Mouse (Mus musculus): ENCODE measurements at regions not wholly inside any gene's neighbourhood (a gene's known extent, or its start where the extent isn't known, plus 50 kb on each side); places are given as distances from the start of the nearest gene placed in this dataset.

DNA sequence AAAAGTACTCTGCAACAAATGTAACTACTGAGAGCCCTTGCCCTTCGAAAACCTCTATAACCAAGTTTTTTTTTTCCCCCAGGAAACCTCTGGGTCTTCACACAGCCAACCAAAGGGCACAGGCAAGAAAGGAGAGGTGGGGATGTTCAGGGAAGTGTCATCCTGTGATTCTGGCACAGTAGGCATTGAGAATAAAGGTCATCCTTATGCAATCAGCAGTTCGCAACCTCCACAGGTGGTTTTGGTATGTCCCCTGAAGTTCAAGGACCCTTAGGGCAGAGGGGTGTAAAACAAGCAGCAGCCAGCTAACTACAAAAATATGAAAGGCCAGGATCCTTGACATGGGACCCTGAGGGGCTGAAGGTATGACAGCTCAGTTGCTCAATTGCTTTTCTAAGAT, 152.1 kb upstream of the Dynlrb2 start:
- Histone ChIP-seq H3K27me3 (ENCODE audit: insufficient read depth, low read length) (no peaks in the 10 kb centered on the region), H3K4me1 (replicated peaks; ENCODE audit: low read depth, low read length) (no peaks in the 10 kb centered on the region), H3K36me3 (ENCODE audit: insufficient read depth, low read length) (no peaks in the 10 kb centered on the region), H3K9me3 (ENCODE audit: low read length) (no peaks in the 10 kb centered on the region), H3K4me3 (replicated peaks; ENCODE audit: low read length) (no peak overlapping the region)
- TF ChIP-seq NANOG (IDR thresholded peaks at IDR 0.05; ENCODE audit: borderline replicate concordance, low read length) = no peak
- TF ChIP-seq CTCF (conservative IDR thresholded peaks at IDR 0.05; ENCODE audit: low read length) = no peak
- TF ChIP-seq POU5F1 (IDR thresholded peaks at IDR 0.05; ENCODE audit: borderline replicate concordance, low read length) = no peak

DNA sequence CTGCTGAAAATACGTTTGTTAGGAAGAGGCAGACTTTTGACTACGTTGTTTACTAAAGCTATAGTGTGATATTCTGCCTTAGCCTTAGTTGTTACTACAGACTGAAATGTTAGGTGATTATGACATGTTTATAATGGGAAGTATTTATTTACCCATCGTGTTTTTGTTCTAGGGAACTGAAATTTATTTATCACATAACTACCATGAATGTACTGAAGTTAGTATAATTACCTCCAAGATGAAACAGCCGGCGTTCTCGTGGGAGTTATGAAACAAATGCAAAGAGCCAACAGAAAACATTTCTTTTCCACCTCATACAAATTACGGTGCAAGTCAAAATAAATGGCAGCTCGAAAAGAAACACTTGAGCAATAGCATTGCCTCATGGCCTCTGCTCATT, 155.8 kb upstream of the Dynlrb2 start:
- Histone ChIP-seq H3K9me3 (ENCODE audit: low read length) (peaks cover 4% of the 10 kb centered on the region; the same call in 1 of the 2 replicates), H3K36me3 (ENCODE audit: insufficient read depth, low read length) (no peaks in the 10 kb centered on the region), H3K4me1 (replicated peaks; ENCODE audit: low read depth, low read length) (no peaks in the 10 kb centered on the region), H3K27me3 (ENCODE audit: insufficient read depth, low read length) (no peaks in the 10 kb centered on the region), H3K4me3 (replicated peaks; ENCODE audit: low read length) (no peak overlapping the region)
- TF ChIP-seq CTCF (conservative IDR thresholded peaks at IDR 0.05; ENCODE audit: low read length) (no peak), POU5F1 (IDR thresholded peaks at IDR 0.05; ENCODE audit: borderline replicate concordance, low read length) (no peak), NANOG (IDR thresholded peaks at IDR 0.05; ENCODE audit: borderline replicate concordance, low read length) (no peak)

DNA sequence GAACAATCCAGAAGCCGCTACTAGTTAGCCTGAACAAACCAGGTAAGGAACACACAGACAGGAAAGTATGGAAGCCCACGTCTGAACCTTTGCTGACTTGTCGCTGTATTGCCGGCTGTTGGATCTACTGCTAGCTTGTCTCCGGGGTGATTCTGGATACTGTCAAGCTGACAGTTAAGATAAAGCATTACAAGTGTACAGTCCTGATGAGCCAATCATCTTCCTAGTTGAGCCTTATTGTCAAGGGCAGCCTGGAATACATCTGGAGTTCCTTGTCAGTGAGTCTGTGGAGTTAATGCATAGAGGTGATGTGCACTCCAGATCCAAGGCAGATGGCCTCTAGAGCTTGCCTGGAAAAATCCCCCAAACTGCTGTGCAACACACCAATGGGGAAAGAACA, 157.8 kb upstream of the Dynlrb2 start:
- peaks cover 4% of the 10 kb centered on the region; the same call in 1 of the 2 replicates for H3K9me3 ChIP-seq (ENCODE audit: low read length)
- no peak overlapping the region for H3K4me3 ChIP-seq (replicated peaks; ENCODE audit: low read length)
- no peak for TF ChIP-seq NANOG (IDR thresholded peaks at IDR 0.05; ENCODE audit: borderline replicate concordance, low read length)
- TF ChIP-seq CTCF (conservative IDR thresholded peaks at IDR 0.05; ENCODE audit: low read length) = no peak
- TF ChIP-seq POU5F1 (IDR thresholded peaks at IDR 0.05; ENCODE audit: borderline replicate concordance, low read length) = no peak
- H3K27me3 ChIP-seq (ENCODE audit: insufficient read depth, low read length) = no peaks in the 10 kb centered on the region
- H3K4me1 ChIP-seq (replicated peaks; ENCODE audit: low read depth, low read length) = no peaks in the 10 kb centered on the region
- no peaks in the 10 kb centered on the region for H3K36me3 ChIP-seq (ENCODE audit: insufficient read depth, low read length)

DNA sequence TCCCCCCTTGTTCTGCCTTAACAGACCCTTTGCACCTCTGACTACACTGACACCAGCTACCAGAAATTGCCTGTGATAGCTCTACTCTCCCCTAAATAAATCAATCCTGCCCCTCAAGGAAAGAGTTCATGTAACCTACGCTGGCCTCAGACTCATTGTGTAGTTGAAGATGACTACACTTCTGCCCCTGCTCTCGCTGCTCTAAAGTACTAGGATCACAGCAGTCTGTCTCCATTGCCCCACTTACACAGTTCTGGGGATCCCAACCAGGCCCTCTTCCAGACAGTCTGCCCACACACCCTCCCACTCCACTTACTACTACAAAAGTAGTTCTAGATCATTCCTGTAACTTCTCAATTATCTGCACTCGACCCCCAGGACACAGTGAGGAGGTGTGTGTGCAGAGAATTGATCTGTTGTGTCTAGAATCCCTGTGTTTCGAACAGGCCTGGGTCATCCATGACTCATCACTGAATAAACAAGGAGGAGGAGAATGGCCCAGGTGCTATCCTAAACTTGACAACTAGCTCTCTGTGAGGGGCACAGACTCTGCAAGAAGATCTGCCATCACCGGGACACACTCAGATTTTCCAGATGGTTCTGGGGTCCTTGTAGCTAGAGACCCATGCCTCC, 160.1 kb upstream of the Dynlrb2 start:
- Histone ChIP-seq H3K27me3 (ENCODE audit: insufficient read depth, low read length) (no peaks in the 10 kb centered on the region; the same call in 1 of the 2 replicates), H3K4me3 (replicated peaks; ENCODE audit: low read length) (no peak overlapping the region), H3K4me1 (replicated peaks; ENCODE audit: low read depth, low read length) (no peaks in the 10 kb centered on the region), H3K9me3 (ENCODE audit: low read length) (peaks cover 4% of the 10 kb centered on the region; the same call in 1 of the 2 replicates), H3K36me3 (ENCODE audit: insufficient read depth, low read length) (no peaks in the 10 kb centered on the region)
- TF ChIP-seq NANOG (IDR thresholded peaks at IDR 0.05; ENCODE audit: borderline replicate concordance, low read length) = no peak
- no peak for TF ChIP-seq CTCF (conservative IDR thresholded peaks at IDR 0.05; ENCODE audit: low read length)

DNA sequence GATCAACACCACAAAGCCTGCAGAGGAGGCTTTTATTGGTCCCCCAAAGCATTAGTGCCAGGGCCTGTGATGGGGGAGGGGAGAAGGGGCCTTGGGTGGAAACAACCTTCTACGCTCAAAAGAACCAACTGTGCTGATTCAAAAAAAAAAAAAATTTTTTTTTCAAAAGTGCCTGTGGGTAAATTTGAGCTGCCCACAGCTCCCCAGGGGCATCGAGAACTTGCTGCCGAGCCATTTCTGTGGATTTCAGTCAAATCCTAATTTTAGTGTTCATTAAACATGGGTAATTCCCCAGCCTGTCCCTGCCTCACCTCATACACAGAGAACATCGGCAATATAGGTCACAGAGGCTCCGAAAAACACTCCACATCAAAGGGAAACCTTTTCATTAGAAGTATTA, 161.2 kb upstream of the Dynlrb2 start:
- no peaks in the 10 kb centered on the region for H3K4me1 ChIP-seq (replicated peaks; ENCODE audit: low read depth, low read length)
- TF ChIP-seq POU5F1 (IDR thresholded peaks at IDR 0.05; ENCODE audit: borderline replicate concordance, low read length) = no peak
- no peak for TF ChIP-seq NANOG (IDR thresholded peaks at IDR 0.05; ENCODE audit: borderline replicate concordance, low read length)
- no peak for TF ChIP-seq CTCF (conservative IDR thresholded peaks at IDR 0.05; ENCODE audit: low read length)
- peaks cover 4% of the 10 kb centered on the region; the same call in 1 of the 2 replicates for H3K9me3 ChIP-seq (ENCODE audit: low read length)
- no peaks in the 10 kb centered on the region for H3K36me3 ChIP-seq (ENCODE audit: insufficient read depth, low read length)
- H3K27me3 ChIP-seq (ENCODE audit: insufficient read depth, low read length) = no peaks in the 10 kb centered on the region; the same call in 1 of the 2 replicates
- no peak overlapping the region for H3K4me3 ChIP-seq (replicated peaks; ENCODE audit: low read length)

DNA sequence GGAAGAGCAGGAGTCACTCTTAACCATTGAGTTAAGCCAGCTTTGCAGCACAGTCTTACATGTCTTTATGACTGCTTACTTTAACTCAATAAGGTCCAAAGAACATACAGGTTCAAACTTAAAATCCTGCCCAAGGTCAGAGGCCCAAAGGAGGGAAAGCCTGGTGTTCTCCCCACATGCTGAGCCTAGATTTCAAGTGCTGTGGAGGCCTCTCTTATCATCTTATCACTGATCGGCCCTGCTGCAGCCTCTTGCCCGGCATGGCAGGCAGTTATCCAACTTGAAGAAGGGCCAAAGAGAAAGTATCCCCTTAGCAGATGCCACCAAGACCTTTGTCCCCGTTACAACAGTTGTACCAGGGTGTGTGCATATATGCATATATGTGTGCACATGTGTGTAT, 170.0 kb upstream of the Dynlrb2 start:
- no peaks in the 10 kb centered on the region for H3K27me3 ChIP-seq (ENCODE audit: insufficient read depth, low read length)
- no peak overlapping the region for H3K4me3 ChIP-seq (replicated peaks; ENCODE audit: low read length)
- H3K9me3 ChIP-seq (ENCODE audit: low read length) = no peaks in the 10 kb centered on the region
- TF ChIP-seq POU5F1 (IDR thresholded peaks at IDR 0.05; ENCODE audit: borderline replicate concordance, low read length) (no peak), NANOG (IDR thresholded peaks at IDR 0.05; ENCODE audit: borderline replicate concordance, low read length) (no peak), CTCF (conservative IDR thresholded peaks at IDR 0.05; ENCODE audit: low read length) (no peak)
- H3K36me3 ChIP-seq (ENCODE audit: insufficient read depth, low read length) = no peaks in the 10 kb centered on the region
- H3K4me1 ChIP-seq (replicated peaks; ENCODE audit: low read depth, low read length) = no peaks in the 10 kb centered on the region; the same call in 1 of the 2 replicates

DNA sequence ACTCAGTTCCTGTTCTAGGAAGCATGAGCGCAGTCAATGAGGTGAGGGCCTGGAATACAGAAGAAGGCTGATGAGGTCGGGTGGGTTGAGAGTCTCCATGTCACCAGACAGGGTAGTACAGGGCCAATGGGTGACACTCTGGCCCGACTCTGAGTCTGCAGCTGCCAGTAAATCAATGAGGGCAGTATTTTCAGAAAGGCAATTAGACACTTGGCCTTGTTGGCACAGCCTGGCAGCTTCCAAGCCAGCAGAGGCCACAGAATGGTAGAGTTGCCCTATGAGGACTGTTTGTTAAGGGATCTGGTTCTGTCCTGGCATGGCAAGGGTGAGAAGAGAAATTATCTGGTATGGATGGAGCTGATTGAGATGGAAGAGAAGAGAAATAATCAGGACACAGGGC, 170.7 kb upstream of the Dynlrb2 start:
- H3K9me3 ChIP-seq (ENCODE audit: low read length) = no peaks in the 10 kb centered on the region
- TF ChIP-seq CTCF (conservative IDR thresholded peaks at IDR 0.05; ENCODE audit: low read length) (no peak), POU5F1 (IDR thresholded peaks at IDR 0.05; ENCODE audit: borderline replicate concordance, low read length) (no peak), NANOG (IDR thresholded peaks at IDR 0.05; ENCODE audit: borderline replicate concordance, low read length) (no peak)

DNA sequence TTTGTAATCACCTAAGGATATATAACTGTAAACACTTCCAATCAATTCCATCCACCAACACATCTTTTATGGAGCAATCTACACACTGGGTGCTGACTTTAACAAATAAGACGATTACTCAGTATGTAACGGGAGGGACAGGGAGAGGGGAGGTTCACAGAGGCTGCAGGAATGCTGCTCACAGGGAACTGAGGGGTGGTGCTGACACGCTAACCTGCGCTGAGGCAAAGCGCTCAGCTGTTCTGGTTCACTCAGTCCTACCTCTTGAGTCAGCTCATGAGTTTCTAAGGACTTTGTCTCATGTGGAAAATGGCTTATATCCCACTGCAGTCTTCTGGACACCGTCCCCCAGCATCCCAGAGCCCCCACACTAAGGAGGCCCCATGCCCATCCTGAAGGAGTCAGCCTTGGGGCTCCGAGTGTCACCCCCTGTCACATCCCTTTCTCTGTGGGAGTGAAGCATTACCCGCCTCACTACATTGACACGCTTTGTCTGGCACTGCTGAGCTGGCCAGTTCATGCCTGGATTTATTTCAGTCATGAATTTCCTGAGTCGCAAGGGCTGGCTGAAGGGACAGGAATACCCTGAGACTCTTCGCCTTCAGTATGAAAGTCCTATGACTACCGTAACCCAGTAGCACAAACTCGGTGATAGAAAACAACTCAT, 184.6 kb upstream of the Dynlrb2 start:
- H3K36me3 ChIP-seq (ENCODE audit: insufficient read depth, low read length) = no peaks in the 10 kb centered on the region
- no peak for TF ChIP-seq CTCF (conservative IDR thresholded peaks at IDR 0.05; ENCODE audit: low read length)
- no peak for TF ChIP-seq POU5F1 (IDR thresholded peaks at IDR 0.05; ENCODE audit: borderline replicate concordance, low read length)
- TF ChIP-seq NANOG (IDR thresholded peaks at IDR 0.05; ENCODE audit: borderline replicate concordance, low read length) = no peak
- H3K4me3 ChIP-seq (replicated peaks; ENCODE audit: low read length) = no peak overlapping the region
- peaks cover 7% of the 10 kb centered on the region; the same call in 1 of the 2 replicates for H3K9me3 ChIP-seq (ENCODE audit: low read length)
- no peaks in the 10 kb centered on the region for H3K4me1 ChIP-seq (replicated peaks; ENCODE audit: low read depth, low read length)
- no peaks in the 10 kb centered on the region for H3K27me3 ChIP-seq (ENCODE audit: insufficient read depth, low read length)

More for the DNA sequence above, 170.7 kb upstream of the Dynlrb2 start:
- H3K4me3 ChIP-seq (replicated peaks; ENCODE audit: low read length) = no peak overlapping the region
- no peaks in the 10 kb centered on the region for H3K36me3 ChIP-seq (ENCODE audit: insufficient read depth, low read length)
- no peaks in the 10 kb centered on the region; the same call in 1 of the 2 replicates for H3K4me1 ChIP-seq (replicated peaks; ENCODE audit: low read depth, low read length)
- no peaks in the 10 kb centered on the region for H3K27me3 ChIP-seq (ENCODE audit: insufficient read depth, low read length)

All from E14TG2a.4 (cell line).